Mouse (Mus musculus): ENCODE data around the gene Rere. TPM values are rescaled to one million over a fixed set of nuclear protein-coding genes. Genes with fewer than 3 reads are reported as not detected.

Gene Rere
- polyA plus RNA-seq, 1 experiment from 2014 or later, result 8.3 TPM

DNA sequence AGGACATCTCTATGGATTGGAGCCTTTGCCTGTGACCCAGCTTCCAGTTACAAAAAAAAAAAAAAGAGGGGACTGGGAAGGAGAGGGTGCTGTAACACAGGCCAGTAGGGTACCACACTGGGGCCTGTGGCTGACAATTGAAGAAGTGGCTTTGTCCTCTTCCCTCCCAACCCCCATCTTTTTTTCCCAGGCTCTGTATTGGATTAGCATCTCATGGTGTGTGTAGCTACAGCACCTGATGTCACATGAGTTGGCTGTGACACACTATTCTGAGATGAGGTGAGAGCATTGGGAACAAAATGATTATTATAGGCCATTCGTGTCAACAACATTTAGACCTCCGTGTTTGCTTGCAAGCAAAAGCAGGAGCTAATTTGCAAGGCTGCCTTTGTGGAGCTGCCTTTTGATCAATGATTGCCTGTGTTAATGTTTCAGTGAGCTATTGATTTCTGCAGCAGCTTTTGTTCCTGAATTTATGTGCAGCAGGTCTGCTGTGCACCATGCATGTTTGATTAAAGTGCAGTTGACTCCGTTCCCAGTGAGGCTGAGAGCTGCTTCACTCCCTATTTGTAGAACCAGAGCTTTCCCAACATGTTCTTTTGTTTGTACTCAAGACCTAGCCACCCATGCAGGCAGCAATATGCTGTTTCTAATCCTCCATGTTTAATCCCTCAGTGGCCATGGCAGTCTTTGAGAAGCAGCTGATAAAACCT is 325.2 kb downstream of the Rere start:
- DNase-seq (ENCODE audit: low spot score) (no peak), ATAC-seq (ENCODE audit: low FRiP score, low TSS enrichment) (no peak)
- 45% methylated on average over 3 of the region's 3 CpGs for WGBS
- Histone ChIP-seq H3K27ac (replicated peaks) (no peak overlapping the region), H3K9ac (ENCODE audit: low read length) (no peak overlapping the region), H3K4me1 (replicated peaks; ENCODE audit: control insufficient read depth, insufficient read depth) (no peaks in the 10 kb centered on the region), H3K9me3 (ENCODE audit: control insufficient read depth, low read length) (no peaks in the 10 kb centered on the region), H3K4me3 (ENCODE audit: low read depth, low read length) (no peak overlapping the region), H3K36me3 (ENCODE audit: control insufficient read depth, insufficient read depth, low read length) (peaks cover 11% of the 10 kb centered on the region), H3K27me3 (ENCODE audit: control insufficient read depth, insufficient read depth, low read length) (no peaks in the 10 kb centered on the region), H3K4me2 (replicated peaks; ENCODE audit: low read depth) (no peak overlapping the region)
- TF ChIP-seq EP300 (optimal IDR thresholded peaks at IDR 0.05), result no peak
- no peak for TF ChIP-seq CTCF (IDR thresholded peaks at IDR 0.05; ENCODE audit: low read depth)

DNA sequence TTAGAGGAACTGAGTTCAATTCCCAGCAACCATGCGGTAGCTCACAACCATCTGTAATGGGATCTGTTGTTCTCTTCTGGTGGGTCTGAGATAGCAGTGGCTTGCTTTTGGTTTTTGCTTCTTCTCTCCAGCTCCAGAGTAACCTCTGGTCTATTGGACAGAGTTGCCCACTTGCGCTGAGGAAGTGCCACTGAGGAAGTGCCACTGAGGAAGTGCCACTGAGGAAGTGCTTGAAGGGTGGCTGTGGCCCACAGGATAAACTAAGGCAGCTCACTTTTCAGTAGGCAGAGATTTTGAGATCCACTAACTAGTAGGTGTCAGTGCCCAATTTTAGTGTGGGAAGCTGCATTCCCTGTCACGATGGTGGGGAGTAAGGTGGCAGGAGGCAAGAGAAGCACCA is 327.2 kb downstream of the Rere start:
- H3K27ac ChIP-seq (replicated peaks), result no peak overlapping the region
- ATAC-seq (ENCODE audit: low FRiP score, low TSS enrichment) (no peak), DNase-seq (ENCODE audit: low spot score) (no peak)
- TF ChIP-seq CTCF (IDR thresholded peaks at IDR 0.05; ENCODE audit: low read depth), result no peak
- no peak for TF ChIP-seq EP300 (optimal IDR thresholded peaks at IDR 0.05)
- H3K4me3 ChIP-seq (ENCODE audit: low read depth, low read length), result no peak overlapping the region
- H3K9ac ChIP-seq (ENCODE audit: low read length), result no peak overlapping the region
- no peaks in the 10 kb centered on the region for H3K27me3 ChIP-seq (ENCODE audit: control insufficient read depth, insufficient read depth, low read length)
- no peak overlapping the region for H3K4me2 ChIP-seq (replicated peaks; ENCODE audit: low read depth)
- peaks cover 23% of the 10 kb centered on the region for H3K36me3 ChIP-seq (ENCODE audit: control insufficient read depth, insufficient read depth, low read length)
- H3K4me1 ChIP-seq (replicated peaks; ENCODE audit: control insufficient read depth, insufficient read depth), result no peaks in the 10 kb centered on the region
- WGBS, result 96% methylated on average over 3 of the region's 3 CpGs
- no peaks in the 10 kb centered on the region for H3K9me3 ChIP-seq (ENCODE audit: control insufficient read depth, low read length)

DNA sequence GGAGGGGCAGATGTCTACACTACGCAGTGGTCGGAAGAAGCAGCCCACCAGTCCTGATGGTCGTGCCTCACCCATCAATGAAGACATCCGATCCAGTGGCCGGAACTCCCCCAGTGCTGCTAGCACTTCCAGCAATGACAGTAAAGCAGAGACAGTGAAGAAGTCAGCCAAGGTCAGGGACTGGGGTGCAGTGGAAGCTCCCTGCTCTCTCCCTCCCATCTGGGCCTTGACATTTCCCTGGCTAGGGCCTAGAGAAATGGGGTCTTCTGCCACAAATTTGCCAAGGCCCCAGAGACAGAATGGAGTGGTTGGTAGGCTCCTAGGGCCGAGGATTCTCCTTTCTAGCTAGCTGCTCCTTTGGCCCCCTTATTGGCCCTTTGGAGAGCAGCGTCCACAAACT is 332.3 kb downstream of the Rere start:
- Histone ChIP-seq H3K9me3 (ENCODE audit: control insufficient read depth, low read length) (no peaks in the 10 kb centered on the region), H3K4me1 (replicated peaks; ENCODE audit: control insufficient read depth, insufficient read depth) (no peaks in the 10 kb centered on the region), H3K9ac (ENCODE audit: low read length) (no peak overlapping the region), H3K27me3 (ENCODE audit: control insufficient read depth, insufficient read depth, low read length) (no peaks in the 10 kb centered on the region), H3K36me3 (ENCODE audit: control insufficient read depth, insufficient read depth, low read length) (peaks cover 57% of the 10 kb centered on the region), H3K27ac (replicated peaks) (no peak overlapping the region), H3K4me2 (replicated peaks; ENCODE audit: low read depth) (no peak overlapping the region), H3K4me3 (ENCODE audit: low read depth, low read length) (no peak overlapping the region)
- DNase-seq (ENCODE audit: low spot score), result no peak
- WGBS, result 86% methylated on average over 7 of the region's 7 CpGs
- no peak for TF ChIP-seq CTCF (IDR thresholded peaks at IDR 0.05; ENCODE audit: low read depth)
- no peak for TF ChIP-seq EP300 (optimal IDR thresholded peaks at IDR 0.05)
- ATAC-seq (ENCODE audit: low FRiP score, low TSS enrichment), result no peak

DNA sequence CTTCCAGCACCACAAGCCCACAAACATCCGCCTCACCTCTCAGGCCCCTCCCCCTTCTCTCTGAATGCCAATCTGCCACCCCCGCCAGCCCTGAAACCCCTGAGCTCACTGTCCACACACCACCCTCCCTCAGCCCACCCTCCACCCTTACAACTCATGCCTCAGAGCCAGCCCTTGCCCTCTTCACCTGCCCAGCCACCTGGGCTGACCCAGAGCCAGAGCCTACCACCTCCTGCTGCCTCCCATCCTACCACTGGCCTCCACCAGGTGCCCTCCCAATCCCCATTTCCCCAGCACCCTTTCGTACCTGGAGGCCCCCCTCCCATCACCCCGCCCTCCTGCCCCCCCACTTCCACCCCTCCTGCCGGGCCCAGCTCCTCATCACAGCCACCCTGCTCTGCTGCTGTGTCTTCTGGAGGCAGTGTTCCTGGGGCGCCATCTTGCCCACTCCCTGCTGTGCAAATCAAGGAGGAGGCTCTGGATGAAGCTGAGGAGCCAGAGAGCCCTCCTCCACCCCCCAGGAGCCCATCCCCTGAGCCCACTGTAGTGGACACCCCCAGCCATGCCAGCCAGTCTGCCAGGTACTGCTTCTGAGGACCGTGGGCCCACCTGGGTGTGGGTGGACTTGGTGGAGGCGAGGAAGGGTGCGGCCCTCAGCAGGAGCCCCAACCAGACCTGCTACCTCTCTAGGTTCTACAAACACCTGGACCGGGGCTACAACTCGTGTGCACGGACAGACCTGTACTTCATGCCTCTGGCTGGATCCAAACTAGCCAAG is 334.0 kb downstream of the Rere start:
- H3K36me3 ChIP-seq (ENCODE audit: control insufficient read depth, insufficient read depth, low read length), result peaks cover 61% of the 10 kb centered on the region
- H3K9me3 ChIP-seq (ENCODE audit: control insufficient read depth, low read length), result no peaks in the 10 kb centered on the region

DNA sequence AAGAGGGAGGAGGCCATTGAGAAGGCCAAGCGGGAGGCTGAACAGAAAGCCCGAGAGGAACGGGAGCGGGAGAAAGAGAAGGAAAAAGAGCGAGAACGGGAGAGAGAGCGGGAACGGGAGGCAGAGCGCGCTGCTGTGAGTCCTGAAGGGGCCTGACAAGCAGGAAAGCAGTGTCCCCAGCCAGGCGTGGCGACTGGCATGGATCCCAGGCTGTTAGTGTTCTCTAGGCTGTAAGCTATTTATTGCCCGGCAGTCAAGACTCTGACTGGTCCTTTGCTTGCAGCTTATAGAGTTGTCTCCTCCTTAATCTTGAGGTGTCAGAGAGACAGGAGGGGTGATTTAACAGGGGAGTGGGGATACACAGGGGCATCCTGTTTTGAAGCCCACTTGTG is 334.6 kb downstream of the Rere start:
- no peak for ATAC-seq (ENCODE audit: low FRiP score, low TSS enrichment)
- DNase-seq (ENCODE audit: low spot score), result no peak
- H3K9ac ChIP-seq (ENCODE audit: low read length), result no peak overlapping the region
- H3K9me3 ChIP-seq (ENCODE audit: control insufficient read depth, low read length), result no peaks in the 10 kb centered on the region
- H3K4me2 ChIP-seq (replicated peaks; ENCODE audit: low read depth), result no peak overlapping the region
- no peak overlapping the region for H3K27ac ChIP-seq (replicated peaks)
- WGBS, result 75% methylated on average over 13 of the region's 13 CpGs
- no peak for TF ChIP-seq CTCF (IDR thresholded peaks at IDR 0.05; ENCODE audit: low read depth)
- no peak for TF ChIP-seq EP300 (optimal IDR thresholded peaks at IDR 0.05)
- H3K36me3 ChIP-seq (ENCODE audit: control insufficient read depth, insufficient read depth, low read length), result peaks cover 60% of the 10 kb centered on the region
- H3K4me1 ChIP-seq (replicated peaks; ENCODE audit: control insufficient read depth, insufficient read depth), result no peaks in the 10 kb centered on the region
- H3K4me3 ChIP-seq (ENCODE audit: low read depth, low read length), result no peak overlapping the region
- no peaks in the 10 kb centered on the region for H3K27me3 ChIP-seq (ENCODE audit: control insufficient read depth, insufficient read depth, low read length)

More for the DNA sequence above, 334.0 kb downstream of the Rere start:
- H3K4me3 ChIP-seq (ENCODE audit: low read depth, low read length), result no peak overlapping the region
- H3K4me2 ChIP-seq (replicated peaks; ENCODE audit: low read depth), result no peak overlapping the region
- ATAC-seq (ENCODE audit: low FRiP score, low TSS enrichment) (no peak), DNase-seq (ENCODE audit: low spot score) (no peak)
- H3K4me1 ChIP-seq (replicated peaks; ENCODE audit: control insufficient read depth, insufficient read depth), result no peaks in the 10 kb centered on the region
- H3K27me3 ChIP-seq (ENCODE audit: control insufficient read depth, insufficient read depth, low read length), result no peaks in the 10 kb centered on the region
- no peak overlapping the region for H3K27ac ChIP-seq (replicated peaks)
- TF ChIP-seq EP300 (optimal IDR thresholded peaks at IDR 0.05), result no peak
- TF ChIP-seq CTCF (IDR thresholded peaks at IDR 0.05; ENCODE audit: low read depth), result no peak
- no peak overlapping the region for H3K9ac ChIP-seq (ENCODE audit: low read length)
- WGBS, result 81% methylated on average over 12 of the region's 12 CpGs

DNA sequence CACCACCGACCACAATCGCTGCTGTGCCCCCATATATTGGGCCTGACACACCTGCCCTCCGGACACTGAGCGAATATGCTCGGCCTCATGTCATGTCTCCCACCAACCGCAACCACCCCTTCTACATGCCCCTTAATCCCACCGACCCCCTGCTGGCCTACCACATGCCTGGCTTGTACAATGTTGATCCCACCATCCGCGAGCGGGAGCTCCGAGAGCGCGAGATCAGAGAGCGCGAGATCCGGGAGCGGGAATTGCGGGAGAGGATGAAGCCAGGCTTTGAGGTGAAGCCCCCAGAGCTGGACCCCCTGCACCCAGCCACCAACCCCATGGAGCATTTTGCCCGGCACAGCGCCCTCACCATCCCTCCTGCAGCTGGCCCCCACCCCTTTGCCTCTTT is 335.4 kb downstream of the Rere start:
- H3K36me3 ChIP-seq (ENCODE audit: control insufficient read depth, insufficient read depth, low read length), result peaks cover 58% of the 10 kb centered on the region
- no peaks in the 10 kb centered on the region for H3K4me1 ChIP-seq (replicated peaks; ENCODE audit: control insufficient read depth, insufficient read depth)
- no peak overlapping the region for H3K4me3 ChIP-seq (ENCODE audit: low read depth, low read length)
- DNase-seq (ENCODE audit: low spot score) (no peak), ATAC-seq (ENCODE audit: low FRiP score, low TSS enrichment) (no peak)
- WGBS, result 96% methylated on average over 20 of the region's 20 CpGs
- no peak overlapping the region for H3K4me2 ChIP-seq (replicated peaks; ENCODE audit: low read depth)
- no peak overlapping the region for H3K9ac ChIP-seq (ENCODE audit: low read length)
- no peaks in the 10 kb centered on the region for H3K9me3 ChIP-seq (ENCODE audit: control insufficient read depth, low read length)
- H3K27ac ChIP-seq (replicated peaks), result no peak overlapping the region
- TF ChIP-seq CTCF (IDR thresholded peaks at IDR 0.05; ENCODE audit: low read depth) (no peak), EP300 (optimal IDR thresholded peaks at IDR 0.05) (no peak)
- H3K27me3 ChIP-seq (ENCODE audit: control insufficient read depth, insufficient read depth, low read length), result no peaks in the 10 kb centered on the region
